Mouse (Mus musculus) heart, postnatal 10 days (tissue): ENCODE measurements around the gene Fbp2. TPM values are rescaled to one million over a fixed set of nuclear protein-coding genes. Genes with fewer than 3 reads are reported as not detected.

Experiments
- DNase-seq, 2 experiments: peaks; one replicate each; pipeline ENCODE4 v3.0.0; 2021
- intact Hi-C: fragments of 180-260 bp; cut with DNase I; formaldehyde crosslinking; loops from one replicate; pipeline ENCODE4 v1.15.1; 2025
- total RNA-seq, 2 experiments: library from RNA; stranded (reverse); gene quantifications; 2 replicates each; pipeline ENCODE4 v1.2.3; 2021

The Fbp2 gene
- 10 to 100 TPM; 33.8 to 39.5 TPM for total RNA-seq

DNA sequence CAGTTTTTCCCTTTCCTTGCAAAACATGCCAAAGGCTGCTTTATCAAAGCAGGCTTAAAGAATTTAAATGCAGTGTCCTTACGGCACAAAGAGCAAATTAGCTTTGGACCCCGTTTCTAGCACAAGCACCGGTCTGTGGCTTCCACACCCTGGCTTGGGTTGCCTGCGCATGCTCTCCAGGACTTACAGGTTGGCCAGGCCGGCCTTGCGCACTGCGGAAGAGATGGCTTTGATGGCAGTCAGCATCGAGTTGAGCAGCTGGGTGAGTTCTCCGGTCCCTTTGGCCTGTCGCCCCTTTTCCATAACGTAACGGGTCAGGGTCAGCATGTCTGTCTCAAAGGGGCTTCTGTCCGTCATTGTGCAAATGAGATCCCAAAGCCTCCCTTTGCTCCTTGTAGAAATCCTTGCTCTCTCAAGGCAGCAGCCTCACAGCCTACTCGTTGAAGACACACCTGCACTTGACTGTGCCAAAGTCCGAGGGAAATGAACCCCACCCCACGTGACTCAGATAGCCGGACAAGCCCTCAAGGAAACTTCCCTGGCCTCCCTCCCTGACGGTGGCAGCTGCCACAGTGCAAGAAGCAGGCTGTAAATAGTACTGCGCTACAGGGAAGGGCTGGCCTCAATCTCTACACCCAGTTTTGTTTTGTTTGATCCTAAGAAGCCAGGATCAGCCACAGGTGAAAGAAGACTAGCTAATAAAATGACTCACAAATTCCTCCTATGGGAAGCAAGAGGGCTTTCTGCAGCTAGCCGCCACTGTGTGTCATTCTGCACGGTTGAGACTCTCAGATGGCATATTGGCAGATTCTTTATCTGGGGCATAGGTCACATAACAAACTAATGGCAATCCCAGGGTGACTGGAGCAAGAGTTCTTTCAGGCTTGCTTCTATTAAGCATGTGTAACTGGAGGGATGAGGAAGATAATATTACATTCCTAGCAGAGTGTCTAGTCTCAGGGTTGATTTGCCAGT, at the start of gene Fbp2:
Gene Fbp2, minus strand, starts transcription at position 482 of the 975 bp plus-strand sequence.
- DNase-seq = peak; percentile 54 to 63
- intact Hi-C loops = loop anchor here (5.0 to 10.0 kb wide), 2 partner anchors 293 to 391 kb away; partner anchors contain the start of gene Gm49359

DNA sequence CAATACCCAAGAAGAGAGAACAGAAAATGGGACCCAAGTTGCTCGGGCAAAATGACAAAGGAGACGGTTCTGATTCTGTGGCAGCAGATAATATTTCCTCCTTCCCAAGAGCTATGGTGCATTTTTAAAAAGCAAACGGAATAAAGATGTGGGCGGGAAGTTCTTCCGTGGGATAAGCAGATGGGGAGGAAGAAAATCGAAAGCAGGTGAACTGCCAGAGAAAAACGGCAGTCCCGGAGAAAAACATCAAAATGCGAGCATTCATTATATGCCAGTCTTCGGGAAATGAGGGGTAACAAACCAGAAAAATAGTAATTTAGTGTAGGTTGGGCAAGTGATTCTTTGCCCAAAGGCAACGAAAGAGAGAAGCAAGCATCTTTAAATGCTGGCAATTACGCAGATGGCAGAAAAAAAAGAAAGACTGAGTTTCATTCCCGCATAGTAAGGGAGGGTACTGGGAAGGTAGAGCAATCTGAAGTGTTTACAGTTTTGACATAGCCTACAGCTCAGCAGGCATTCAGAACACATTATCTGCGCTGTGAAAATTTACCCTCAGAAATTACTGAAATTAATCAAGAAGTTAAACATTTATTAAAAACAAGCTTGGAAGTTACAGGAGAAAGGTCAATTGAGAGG, 49.4 kb upstream of the Fbp2 start:
- intact Hi-C loops = no loop called here
- DNase-seq = no peak

DNA sequence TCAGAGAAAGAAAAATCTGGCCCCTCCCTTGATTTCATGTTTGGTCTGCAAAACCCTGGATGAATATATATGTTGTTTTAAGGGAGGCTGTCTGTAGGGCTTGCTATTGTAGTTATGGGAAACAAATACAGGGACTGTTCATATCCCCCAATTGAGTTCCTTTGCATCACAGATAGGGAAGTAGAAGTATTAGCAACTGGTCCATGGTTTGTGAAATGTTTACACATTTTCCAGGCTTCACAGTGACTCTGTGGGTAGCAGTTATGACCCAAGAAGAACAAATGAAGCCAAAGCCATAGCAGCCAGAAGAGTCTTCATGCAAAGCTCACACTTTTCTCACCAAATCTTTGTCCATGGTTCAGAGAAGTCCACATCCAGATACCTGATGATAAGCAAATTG, 42.9 kb upstream of the Fbp2 start:
- no peak for DNase-seq
- intact Hi-C loops = no loop called here

- no peak for DNase-seq
- intact Hi-C loops = no loop called here
Measured at GRCm38 (mm10) chr13:62897927-62898646, 39.9 kb upstream of the Fbp2 start.

- no peak for DNase-seq
- intact Hi-C loops = no loop called here
Measured at GRCm38 (mm10) chr13:62893044-62893842, 35.0 kb upstream of the Fbp2 start.

GRCm38 (mm10) chr13:62889311-62889710, 31.1 kb upstream of the Fbp2 start:
- intact Hi-C loops = no loop called here
- no peak for DNase-seq

DNA sequence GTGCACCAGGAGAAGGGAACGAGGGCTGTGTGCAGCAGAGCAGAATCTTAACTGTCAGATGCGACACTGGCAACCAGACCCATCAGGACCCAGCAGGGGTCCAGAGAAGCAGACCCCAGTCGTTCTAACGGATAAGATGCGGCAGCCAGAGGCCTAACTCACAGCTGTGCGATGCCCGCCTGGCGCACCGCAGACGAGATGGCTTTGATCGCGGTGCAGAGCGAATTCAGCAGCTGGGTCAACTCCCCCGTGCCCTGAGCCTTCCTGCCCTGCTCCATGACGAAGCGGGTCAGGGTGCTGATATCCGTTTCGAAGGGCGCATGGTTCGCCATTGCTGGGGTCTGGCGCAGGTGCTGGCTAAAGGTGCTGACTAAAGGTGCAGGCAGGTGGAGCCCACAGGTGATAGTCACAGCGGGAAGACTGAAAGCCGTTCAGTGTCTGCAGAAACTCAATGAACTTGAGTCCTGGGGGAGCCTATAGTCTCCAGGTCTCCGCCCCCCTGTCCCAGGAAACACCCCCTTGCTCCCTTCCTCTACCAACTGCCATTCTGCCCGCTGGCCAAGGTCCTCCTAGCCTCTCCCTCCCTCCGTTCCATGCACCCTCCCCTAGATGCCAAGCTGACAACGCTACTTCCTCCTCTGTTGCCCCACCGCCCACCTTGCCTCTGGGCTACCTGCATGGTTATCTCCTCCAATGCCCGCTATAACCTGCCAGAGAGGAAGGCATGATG, 29.7 kb upstream of the Fbp2 start, which contains the start of gene Fbp1:
Gene Fbp1, minus strand, starts transcription at position 571 of the 730 bp plus-strand sequence.
- DNase-seq = no peak
- intact Hi-C loops = no loop called here

GRCm38 (mm10) chr13:62884536-62884935, 26.3 kb upstream of the Fbp2 start:
- intact Hi-C loops = no loop called here

GRCm38 (mm10) chr13:62883925-62884324, 25.7 kb upstream of the Fbp2 start:
- intact Hi-C loops = no loop called here
- DNase-seq = no peak

More at GRCm38 (mm10) chr13:62884536-62884935, 26.3 kb upstream of the Fbp2 start:
- DNase-seq = no peak

- DNase-seq = no peak
- intact Hi-C loops = no loop called here
Measured at GRCm38 (mm10) chr13:62883436-62883835, 25.2 kb upstream of the Fbp2 start.

GRCm38 (mm10) chr13:62882856-62883255, 24.6 kb upstream of the Fbp2 start:
- intact Hi-C loops = no loop called here

DNA sequence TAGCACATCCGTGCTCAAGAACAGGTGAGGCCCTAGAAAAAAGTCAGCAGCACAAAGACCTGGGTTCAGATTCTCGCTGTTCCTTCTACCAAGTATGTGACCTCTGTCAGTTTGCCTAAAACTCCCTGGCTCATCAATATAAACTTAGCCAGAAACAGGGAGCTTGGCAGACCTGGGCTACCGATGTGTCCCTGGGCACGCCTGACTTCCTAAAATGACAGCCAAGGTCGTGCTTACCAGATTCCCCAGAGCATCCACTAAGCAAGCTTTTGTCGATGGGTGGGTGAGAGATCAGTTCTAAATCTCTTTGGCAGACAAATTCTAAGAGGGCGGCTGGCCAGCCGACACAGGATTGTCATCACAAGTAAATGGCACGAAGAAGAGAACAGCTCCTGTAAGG, 23.1 kb upstream of the Fbp2 start:
- intact Hi-C loops = no loop called here
- DNase-seq = no peak

More at GRCm38 (mm10) chr13:62882856-62883255, 24.6 kb upstream of the Fbp2 start:
- no peak for DNase-seq

GRCm38 (mm10) chr13:62879831-62880615, 21.8 kb upstream of the Fbp2 start:
- intact Hi-C loops = no loop called here
- DNase-seq = no peak

GRCm38 (mm10) chr13:62879411-62879810, 21.2 kb upstream of the Fbp2 start:
- DNase-seq = no peak
- intact Hi-C loops = no loop called here

GRCm38 (mm10) chr13:62877247-62877646, 19.0 kb upstream of the Fbp2 start:
- intact Hi-C loops = no loop called here
- no peak for DNase-seq

DNA sequence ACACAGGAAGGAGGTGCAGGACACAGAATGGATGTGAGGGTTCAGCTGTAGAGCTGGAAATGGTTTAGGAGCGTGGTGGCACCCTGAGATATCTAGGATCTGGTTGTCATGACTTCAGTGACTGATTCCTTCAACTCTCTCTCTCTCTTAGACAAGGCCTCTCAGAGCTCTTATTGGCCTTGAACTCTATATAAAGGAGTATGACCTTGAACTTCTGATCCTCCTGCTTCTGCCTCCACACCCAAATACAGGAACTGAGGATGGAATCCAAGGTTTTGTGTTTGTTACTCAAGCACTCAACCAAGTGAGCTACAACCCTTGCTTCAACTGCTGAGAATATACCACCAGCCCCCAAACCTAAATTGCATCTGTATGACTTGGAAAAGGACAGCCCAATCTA, 17.9 kb upstream of the Fbp2 start:
- no peak for DNase-seq
- intact Hi-C loops = no loop called here

- DNase-seq = no peak
Measured at GRCm38 (mm10) chr13:62872252-62872651, 14.0 kb upstream of the Fbp2 start.

GRCm38 (mm10) chr13:62870605-62871004, 12.4 kb upstream of the Fbp2 start:
- intact Hi-C loops = no loop called here
- DNase-seq = no peak

More at GRCm38 (mm10) chr13:62872252-62872651, 14.0 kb upstream of the Fbp2 start:
- intact Hi-C loops = no loop called here

GRCm38 (mm10) chr13:62866817-62867216, 8.6 kb upstream of the Fbp2 start:
- no peak for DNase-seq
- intact Hi-C loops = no loop called here
